Mouse (Mus musculus) MEL (cell line): Measurements from ENCODE around the gene Usp54. TPM values are rescaled to one million over a fixed set of nuclear protein-coding genes. Genes with fewer than 3 reads are reported as not detected.

ENCODE experiments used
- DNase-seq: peaks from one replicate; pipeline ENCODE4 v3.0.0; 2011; ENCODE audit warnings: low read depth, low spot score
- H3K27ac ChIP-seq: 2 replicates; pipeline ENCODE4 v1.5.1; 2012; ENCODE audit warnings: low read depth, mild to moderate bottlenecking, control low read depth, low read length, moderate library complexity; ENCODE audit not compliant: control insufficient read depth
- H3K27me3 ChIP-seq, 2 experiments: fragments of 150-350 bp in 1 of 2; sonication (generic) in 1 of 2; 2 replicates each; pipeline ENCODE4 v1.6.1; 2012; ENCODE audit warnings: low read length in 2 of 2, mild to moderate bottlenecking in 2 of 2, improper control_type of control experiment in 1 of 2, moderate library complexity in 1 of 2; ENCODE audit not compliant: insufficient read depth in 2 of 2, control insufficient read depth in 1 of 2
- H3K36me3 ChIP-seq, 2 experiments: 2 replicates each; pipeline ENCODE4 v1.6.1; 2012 to 2014; ENCODE audit warnings: low read length in 2 of 2, improper control_type of control experiment in 1 of 2, inconsistent platforms in 1 of 2, mild to moderate bottlenecking in 1 of 2; ENCODE audit not compliant: insufficient read depth in 2 of 2, control insufficient read depth in 1 of 2
- H3K4me1 ChIP-seq, 2 experiments: fragments of 150-350 bp in 1 of 2; sonication (generic) in 1 of 2; 2 replicates each; pipeline ENCODE4 v1.6.1; 2012; ENCODE audit warnings: low read length in 2 of 2, improper control_type of control experiment in 1 of 2, mild to moderate bottlenecking in 1 of 2; ENCODE audit not compliant: insufficient read depth in 2 of 2, control insufficient read depth in 1 of 2
- H3K4me3 ChIP-seq, 2 experiments: fragments of 150-350 bp in 1 of 2; sonication (generic) in 1 of 2; 2 replicates each; pipeline ENCODE4 v1.5.1; 2012; ENCODE audit warnings: low read depth in 2 of 2, low read length in 2 of 2, mild to moderate bottlenecking in 2 of 2, moderate library complexity in 2 of 2, control low read depth in 1 of 2, improper control_type of control experiment in 1 of 2; ENCODE audit not compliant: control insufficient read depth in 1 of 2, insufficient read depth in 1 of 2
- H3K79me2 ChIP-seq: 2 replicates; pipeline ENCODE4 v1.6.1; 2012; ENCODE audit warnings: mild to moderate bottlenecking, low read length, moderate library complexity; ENCODE audit not compliant: control insufficient read depth, poor library complexity, insufficient read depth
- H3K9ac ChIP-seq: 2 replicates; pipeline ENCODE4 v1.6.1; 2012; ENCODE audit warnings: low read depth, mild to moderate bottlenecking, control low read depth, low read length, moderate library complexity; ENCODE audit not compliant: control insufficient read depth, poor library complexity, severe bottlenecking
- H3K9me3 ChIP-seq: fragments of 150-350 bp; sonication (generic); replicated peaks from 2 replicates; pipeline ENCODE4 v1.6.1; 2012; ENCODE audit warnings: mild to moderate bottlenecking, low read length, improper control_type of control experiment, moderate library complexity; ENCODE audit not compliant: insufficient read depth
- CHD2 ChIP-seq: IDR thresholded peaks from 2 replicates; pipeline ENCODE4 v1.6.1; 2011; ENCODE audit warnings: low read length, improper control_type of control experiment
- CTCF ChIP-seq, 3 experiments: IDR thresholded peaks in 2 of 3; conservative IDR thresholded peaks in 1 of 3; 2 replicates each; pipeline ENCODE4 v1.5.1; 2011 to 2012; ENCODE audit warnings: low read length in 3 of 3, low read depth in 2 of 3, mild to moderate bottlenecking in 2 of 3, improper control_type of control experiment in 1 of 3, inconsistent platforms in 1 of 3, mixed read lengths in 1 of 3, moderate library complexity in 1 of 3; ENCODE audit not compliant: control insufficient read depth in 1 of 3, insufficient read depth in 1 of 3, poor library complexity in 1 of 3, severe bottlenecking in 1 of 3
- E2F4 ChIP-seq: IDR thresholded peaks from 2 replicates; pipeline ENCODE4 v1.6.1; 2011; ENCODE audit warnings: low read depth, low read length, improper control_type of control experiment, borderline replicate concordance
- ETS1 ChIP-seq: IDR thresholded peaks from 2 replicates; pipeline ENCODE4 v1.6.1; 2012; ENCODE audit warnings: low read depth, mild to moderate bottlenecking, inconsistent platforms, low read length, improper control_type of control experiment, moderate library complexity
- HCFC1 ChIP-seq: IDR thresholded peaks from 2 replicates; pipeline ENCODE4 v1.6.1; 2012; ENCODE audit warnings: low read depth, mild to moderate bottlenecking, inconsistent platforms, low read length, improper control_type of control experiment, moderate library complexity
- JUND ChIP-seq: IDR thresholded peaks from 2 replicates; pipeline ENCODE4 v1.6.1; 2011; ENCODE audit warnings: low read depth, mild to moderate bottlenecking, improper control_type of control experiment, low read length
- MAX ChIP-seq: IDR thresholded peaks from 2 replicates; pipeline ENCODE4 v1.6.1; 2011; ENCODE audit warnings: low read length, improper control_type of control experiment
- MEF2A ChIP-seq: IDR thresholded peaks from 2 replicates; pipeline ENCODE4 v1.6.1; 2014; ENCODE audit warnings: low read depth, mild to moderate bottlenecking, inconsistent platforms, low read length, improper control_type of control experiment; ENCODE audit not compliant: poor library complexity, insufficient replicate concordance, severe bottlenecking; ENCODE audit errors: extremely low read depth
- RAD21 ChIP-seq: IDR thresholded peaks from 2 replicates; pipeline ENCODE4 v1.6.1; 2011; ENCODE audit warnings: mild to moderate bottlenecking, low read depth, low read length, improper control_type of control experiment
- SMC3 ChIP-seq: IDR thresholded peaks from 2 replicates; pipeline ENCODE4 v1.6.1; 2011; ENCODE audit warnings: low read depth, low read length, improper control_type of control experiment
- ZNF384 ChIP-seq: IDR thresholded peaks from 2 replicates; pipeline ENCODE4 v1.6.1; 2012; ENCODE audit warnings: low read depth, mild to moderate bottlenecking, inconsistent platforms, low read length, improper control_type of control experiment
- polyA plus RNA-seq, 2 experiments: library from polyadenylated mRNA; stranded (reverse) in 1 of 2; unstranded in 1 of 2; fragments of >175 nt in 1 of 2; fragments of >200 nt in 1 of 2; gene quantifications; 2 replicates each; pipeline versions ENCODE4 v1.2.1 to v1.2.4; 2012; ENCODE audit warnings: low replicate concordance in 2 of 2, low read depth in 1 of 2; ENCODE audit not compliant: insufficient read length in 2 of 2, insufficient read depth in 1 of 2, missing spikeins in 1 of 2
- total RNA-seq: library from RNA; depleted of rRNA; stranded (reverse); fragments of 300-350 nt; gene quantifications from 2 replicates; pipeline ENCODE4 v1.2.3, GENCODE M21; 2012

The Usp54 gene
- total and polyA plus RNA-seq, 3 experiments: 1.5 to 2.6 TPM; not detected in 1

DNA sequence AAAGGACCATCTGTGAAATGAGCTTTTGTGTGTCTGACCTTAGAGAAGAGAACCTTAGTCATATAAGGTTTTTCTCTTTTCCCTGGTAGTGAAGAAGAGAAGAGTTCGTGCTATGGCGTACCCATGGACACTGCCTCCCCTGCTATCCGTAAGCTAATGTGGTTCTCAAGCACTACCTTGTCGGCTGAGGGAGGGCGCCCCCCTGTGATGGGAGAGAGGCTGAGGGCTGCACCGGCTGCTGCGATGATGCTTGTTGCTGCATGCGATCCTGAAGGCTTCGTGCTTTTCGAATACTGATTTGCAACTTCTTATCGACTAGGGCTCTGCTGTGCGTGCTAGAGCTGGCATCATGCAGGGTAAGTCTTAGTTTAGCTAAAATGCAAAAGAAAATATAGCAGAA lies 76.2 kb downstream of the Usp54 start:
- TF ChIP-seq MEF2A (no peak), E2F4 (no peak), RAD21 (peak; percentile 32), SMC3 (peak; percentile 40), CTCF (IDR thresholded peaks at IDR 0.05 in 2 of 3, conservative IDR thresholded peaks at IDR 0.05 in 1 of 3; ENCODE audit: control insufficient read depth in 1 of 3, insufficient read depth in 1 of 3, low read depth in 2 of 3, low read length in 3 of 3, poor library complexity in 1 of 3, severe bottlenecking in 1 of 3) (peak; percentile 8 to 54 (median 44); a peak in 4 of 6 replicates), HCFC1 (no peak), ZNF384 (no peak)
- Histone ChIP-seq H3K27ac (no peak overlapping the region), H3K4me3 (no peak overlapping the region), H3K79me2 (no peaks in the 10 kb centered on the region), H3K4me1 (peaks cover 0 to 9% of the 10 kb centered on the region in 2 experiments; a peak in 3 of 4 replicates), H3K36me3 (peaks cover 0 to 11% of the 10 kb centered on the region in 2 experiments; a peak in 2 of 4 replicates), H3K9ac (no peak overlapping the region), H3K27me3 (no peaks in the 10 kb centered on the region), H3K9me3 (no peaks in the 10 kb centered on the region)
- DNase-seq: no peak

DNA sequence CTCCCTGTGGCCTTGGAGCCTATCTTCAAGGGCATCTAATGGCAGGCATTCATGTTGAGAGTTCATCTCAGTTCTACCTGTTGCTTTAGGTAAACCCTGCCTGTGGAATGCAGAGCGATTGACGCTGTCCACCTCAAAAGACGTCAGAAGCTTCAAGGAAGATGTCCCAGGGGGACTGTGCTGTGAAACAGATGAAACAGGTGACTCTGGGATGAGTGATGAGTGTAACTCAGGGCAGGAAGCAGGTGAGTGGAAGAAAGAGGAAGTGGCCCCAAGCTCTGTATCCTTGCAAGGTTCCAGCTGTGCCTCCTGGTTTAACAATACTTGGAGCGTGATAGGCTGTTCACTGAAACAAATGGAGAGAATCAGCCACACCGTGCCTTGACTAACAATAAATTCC lies 79.0 kb downstream of the Usp54 start:
- Histone ChIP-seq H3K9me3 (no peaks in the 10 kb centered on the region), H3K36me3 (peaks cover 0 to 11% of the 10 kb centered on the region in 2 experiments; a peak in 2 of 4 replicates), H3K79me2 (no peaks in the 10 kb centered on the region), H3K27ac (no peak overlapping the region), H3K4me1 (peaks cover 0 to 9% of the 10 kb centered on the region in 2 experiments; a peak in 3 of 4 replicates)
- TF ChIP-seq ETS1: 0 out of 2 replicates have a peak, but pooled peaks have one; percentile 23
- no peak for TF ChIP-seq ZNF384
- TF ChIP-seq, all 39 proteins: peak for 1
- H3K27me3 ChIP-seq: no peaks in the 10 kb centered on the region
- DNase-seq: no peak
- H3K4me3 ChIP-seq: no peak overlapping the region
- H3K9ac ChIP-seq: no peak overlapping the region

DNA sequence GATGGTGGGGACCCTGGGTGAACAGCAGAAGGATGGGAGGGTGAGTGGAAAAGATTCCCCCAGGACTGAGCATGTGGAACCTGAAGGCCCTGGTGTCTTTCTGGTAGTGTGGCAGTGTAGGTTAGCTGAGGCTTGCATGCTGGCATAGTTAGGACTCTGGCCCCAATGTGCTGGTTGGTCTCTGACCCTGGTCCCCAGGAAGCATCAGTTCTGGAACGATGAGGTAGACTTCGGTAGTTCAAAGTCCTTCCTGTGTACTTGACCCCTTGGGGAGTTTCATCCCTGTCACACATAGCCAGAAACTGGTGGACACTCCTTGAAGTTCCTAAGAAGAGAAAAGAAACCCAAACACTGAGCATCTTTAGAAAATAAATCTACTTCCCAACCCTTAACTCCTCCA lies 90.7 kb downstream of the Usp54 start:
- Histone ChIP-seq H3K9ac (no peak overlapping the region), H3K4me1 (peaks cover 2 to 10% of the 10 kb centered on the region in 2 experiments; a peak in 2 of 4 replicates), H3K9me3 (no peaks in the 10 kb centered on the region), H3K79me2 (peaks cover 7% of the 10 kb centered on the region), H3K36me3 (peaks cover 0 to 12% of the 10 kb centered on the region in 2 experiments; a peak in 3 of 4 replicates), H3K4me3 (no peak overlapping the region), H3K27ac (no peak overlapping the region), H3K27me3 (no peaks in the 10 kb centered on the region)
- TF ChIP-seq CHD2: no peak
- no peak for TF ChIP-seq JUND
- TF ChIP-seq MAX: no peak
- no peak for TF ChIP-seq MEF2A
- DNase-seq: no peak
